Mouse (Mus musculus): ENCODE results near the gene Psmc3. TPM values are rescaled to one million over a fixed set of nuclear protein-coding genes. Genes with fewer than 3 reads are reported as not detected.
A peak's percentile ranks its signal among the peaks of the same experiment; 100 is the strongest.

Psmc3 gene
- polyA plus RNA-seq, 1 experiment from 2014 or later, result 307 TPM

- DNase-seq (ENCODE audit: low spot score), result no peak
Observed at GRCm38 (mm10) chr2:91053181-91053933, 452 bp upstream of the Psmc3 start.

- DNase-seq (ENCODE audit: low spot score), result no peak
Observed at GRCm38 (mm10) chr2:91058435-91058834, 4.6 kb downstream of the Psmc3 start.

GRCm38 (mm10) chr2:91059376-91059775 lies 5.6 kb downstream of the Psmc3 start:
- DNase-seq (ENCODE audit: low spot score), result no peak

- DNase-seq (ENCODE audit: low spot score), result no peak
Observed at GRCm38 (mm10) chr2:91060544-91061355, 6.9 kb downstream of the Psmc3 start.

GRCm38 (mm10) chr2:91061849-91062481 lies 8.2 kb downstream of the Psmc3 start:
- no peak for DNase-seq (ENCODE audit: low spot score)

- no peak for DNase-seq (ENCODE audit: low spot score)
Observed at GRCm38 (mm10) chr2:91062779-91063606, 9.2 kb downstream of the Psmc3 start.

GRCm38 (mm10) chr2:91064211-91064610 lies 10.4 kb downstream of the Psmc3 start:
- DNase-seq (ENCODE audit: low spot score), result no peak

- no peak for DNase-seq (ENCODE audit: low spot score)
Observed at GRCm38 (mm10) chr2:91065544-91065943, 11.7 kb downstream of the Psmc3 start.

- no peak for DNase-seq (ENCODE audit: low spot score)
Observed at GRCm38 (mm10) chr2:91066455-91066854, 12.6 kb downstream of the Psmc3 start.

GRCm38 (mm10) chr2:91068162-91068871 lies 14.5 kb downstream of the Psmc3 start:
- DNase-seq (ENCODE audit: low spot score), result no peak

- no peak for DNase-seq (ENCODE audit: low spot score)
Observed at GRCm38 (mm10) chr2:91068872-91069165, 15.0 kb downstream of the Psmc3 start.

GRCm38 (mm10) chr2:91069306-91070000 lies 15.6 kb downstream of the Psmc3 start:
- DNase-seq (ENCODE audit: low spot score), result no peak

GRCm38 (mm10) chr2:91070076-91070800 lies 16.4 kb downstream of the Psmc3 start, which contains the start of gene Slc39a13:
TSS of gene Slc39a13 (minus strand) at chr2:91070417.
- peak; percentile 98 for DNase-seq (ENCODE audit: low spot score)

- DNase-seq (ENCODE audit: low spot score), result no peak
Observed at GRCm38 (mm10) chr2:91071059-91071458, 17.2 kb downstream of the Psmc3 start.

- no peak for DNase-seq (ENCODE audit: low spot score)
Observed at GRCm38 (mm10) chr2:91072092-91072491, 18.3 kb downstream of the Psmc3 start.

- DNase-seq (ENCODE audit: low spot score), result no peak
Observed at GRCm38 (mm10) chr2:91077957-91078313, 24.1 kb downstream of the Psmc3 start.

GRCm38 (mm10) chr2:91078314-91079025 lies 24.7 kb downstream of the Psmc3 start:
- DNase-seq (ENCODE audit: low spot score), result peak; percentile 42

- DNase-seq (ENCODE audit: low spot score), result peak; percentile 9
Observed at GRCm38 (mm10) chr2:91079026-91079384, 25.2 kb downstream of the Psmc3 start.

Measured in thymus, postnatal 0 days (tissue).